Mouse (Mus musculus) kidney, embryonic 16.5 days (tissue): ENCODE measurements around the gene Gm17617. TPM values are rescaled to one million over a fixed set of nuclear protein-coding genes. Genes with fewer than 3 reads are reported as not detected.
A peak's percentile ranks its signal among the peaks of the same experiment; 100 is the strongest.
"Not testable (repeated sequence)": the region's sequence is repeated elsewhere in the genome, so short reads cannot be mapped to it uniquely, and the experiment has no call there.

Experiments used
- ATAC-seq: fragments of 200-750 bp; cut with Nextera tagmentation; 2 replicates; pipeline ENCODE4 v1.8.0; 2017; ENCODE audit warnings: moderate TSS enrichment; ENCODE audit not compliant: low FRiP score, low TSS enrichment
- H3K27ac ChIP-seq: fragments of 300-500 bp; sonication (generic); 2 replicates; pipeline ENCODE4 v1.5.1; 2014; ENCODE audit warnings: low read length
- H3K27me3 ChIP-seq: fragments of 300-500 bp; sonication (generic); 2 replicates; pipeline ENCODE4 v1.6.1; 2014; ENCODE audit warnings: low read length, control low read depth, mixed read lengths; ENCODE audit not compliant: insufficient read depth
- H3K36me3 ChIP-seq: fragments of 300-500 bp; sonication (generic); 2 replicates; pipeline ENCODE4 v1.6.1; 2014; ENCODE audit warnings: low read length, control low read depth, mixed read lengths; ENCODE audit not compliant: insufficient read depth
- H3K4me1 ChIP-seq: fragments of 300-500 bp; sonication (generic); 2 replicates; pipeline ENCODE4 v1.6.1; 2014; ENCODE audit warnings: low read length, control low read depth, mixed read lengths; ENCODE audit not compliant: insufficient read depth
- H3K4me2 ChIP-seq: fragments of 300-500 bp; sonication (generic); replicated peaks from 2 replicates; pipeline ENCODE4 v1.6.1; 2014; ENCODE audit warnings: low read depth, low read length
- H3K4me3 ChIP-seq: fragments of 300-500 bp; sonication (generic); 2 replicates; pipeline ENCODE4 v1.5.1; 2014; ENCODE audit warnings: mild to moderate bottlenecking, low read length
- H3K9ac ChIP-seq: fragments of 300-500 bp; sonication (generic); replicated peaks from 2 replicates; pipeline ENCODE4 v1.6.1; 2014; ENCODE audit warnings: low read length
- H3K9me3 ChIP-seq: fragments of 300-500 bp; sonication (generic); 2 replicates; pipeline ENCODE4 v1.6.1; 2016; ENCODE audit warnings: low read length, control low read depth
- WGBS: fragments of 180-500 bp; shearing (Covaris S2); extraction: QIAGEN DNeasy Blood & Tissue Kit; methylation state at CpG from one replicate; pipeline ENCODE4 v1.1.7; 2014; 5-methylcytosine and 5-hydroxymethylcytosine counted together
- polyA plus RNA-seq: library from polyadenylated mRNA; unstranded; fragments of >200 nt; fragmentation: Nextera tagmentation; extraction: Ambion mirVana; gene quantifications from 2 replicates; pipeline ENCODE4 v1.2.1, GENCODE M21; 2015

The Gm17617 gene
- polyA plus RNA-seq, 1 experiment from 2014 or later, result not detected

- Histone ChIP-seq H3K36me3 (peaks cover 10% of the 10 kb centered on the region), H3K4me1 (peaks cover 13% of the 10 kb centered on the region), H3K9me3 (no peaks in the 10 kb centered on the region), H3K4me2 (no peak overlapping the region), H3K27ac (no peak overlapping the region), H3K27me3 (no peaks in the 10 kb centered on the region), H3K9ac (no peak overlapping the region), H3K4me3 (no peak overlapping the region)
- 74% methylated on average over 2 of the region's 2 CpGs for WGBS
- ATAC-seq, result no peak
Observed at GRCm38 (mm10) chr13:55103351-55103750, 30.0 kb downstream of the Gm17617 start.

GRCm38 (mm10) chr13:55102366-55102765, 31.0 kb downstream of the Gm17617 start:
- Histone ChIP-seq H3K36me3 (0 out of 2 replicates have a peak, but pooled peaks cover under 1% of the 10 kb centered on the region), H3K4me1 (peaks cover 13% of the 10 kb centered on the region), H3K4me3 (no peak overlapping the region), H3K9me3 (no peaks in the 10 kb centered on the region), H3K27ac (no peak overlapping the region), H3K9ac (no peak overlapping the region), H3K4me2 (no peak overlapping the region), H3K27me3 (no peaks in the 10 kb centered on the region)
- WGBS, result 91% methylated on average over 3 of the region's 3 CpGs
- ATAC-seq, result no peak

GRCm38 (mm10) chr13:55101627-55102026, 31.7 kb downstream of the Gm17617 start:
- no peak for ATAC-seq
- H3K4me3 ChIP-seq, result no peak overlapping the region
- no peak overlapping the region for H3K27ac ChIP-seq
- H3K27me3 ChIP-seq, result no peaks in the 10 kb centered on the region
- no peak overlapping the region for H3K9ac ChIP-seq
- peaks cover 13% of the 10 kb centered on the region for H3K4me1 ChIP-seq
- H3K36me3 ChIP-seq, result no peaks in the 10 kb centered on the region
- 90% methylated on average over 11 of the region's 11 CpGs for WGBS
- no peak overlapping the region for H3K4me2 ChIP-seq
- H3K9me3 ChIP-seq, result no peaks in the 10 kb centered on the region

GRCm38 (mm10) chr13:55099726-55100478, 33.4 kb downstream of the Gm17617 start, which contains the start of gene Uimc1:
Gene Uimc1, minus strand, starts transcription at chr13:55100300.
- H3K9ac ChIP-seq, result peak within 1 kb of the TSS; percentile 90
- ATAC-seq, result peak; percentile 92
- no peaks in the 10 kb centered on the region for H3K9me3 ChIP-seq
- no peaks in the 10 kb centered on the region for H3K27me3 ChIP-seq
- peak within 1 kb of the TSS; percentile 91 for H3K27ac ChIP-seq
- peaks cover 7% of the 10 kb centered on the region; the same call in 1 of the 2 replicates for H3K4me1 ChIP-seq
- H3K4me3 ChIP-seq, result peak within 1 kb of the TSS; percentile 80
- H3K4me2 ChIP-seq, result peak within 1 kb of the TSS; percentile 57
- 0% methylated on average over 47 of the region's 81 CpGs for WGBS
- H3K36me3 ChIP-seq, result no peaks in the 10 kb centered on the region

GRCm38 (mm10) chr13:55099066-55099725, 34.2 kb downstream of the Gm17617 start:
- ATAC-seq, result no peak
- Histone ChIP-seq H3K9me3 (no peaks in the 10 kb centered on the region), H3K4me1 (peaks cover 7% of the 10 kb centered on the region; the same call in 1 of the 2 replicates), H3K27me3 (no peaks in the 10 kb centered on the region), H3K9ac (peak overlapping the region; percentile 90), H3K27ac (no peak overlapping the region), H3K36me3 (no peaks in the 10 kb centered on the region), H3K4me3 (peak overlapping the region; percentile 80), H3K4me2 (peak overlapping the region; percentile 57)
- 31% methylated on average over 20 of the region's 20 CpGs for WGBS

GRCm38 (mm10) chr13:55097841-55098240, 35.5 kb downstream of the Gm17617 start:
- not testable (repeated sequence) for H3K4me1 ChIP-seq, H3K9me3 ChIP-seq, H3K4me2 ChIP-seq, H3K27ac ChIP-seq, H3K36me3 ChIP-seq, ATAC-seq, H3K4me3 ChIP-seq, H3K9ac ChIP-seq, H3K27me3 ChIP-seq
- 85% methylated on average over 3 of the region's 3 CpGs for WGBS

- no peak for ATAC-seq
- Histone ChIP-seq H3K27ac (no peak overlapping the region), H3K27me3 (no peaks in the 10 kb centered on the region), H3K36me3 (peaks cover 8% of the 10 kb centered on the region; the same call in 1 of the 2 replicates), H3K4me1 (no peaks in the 10 kb centered on the region), H3K4me3 (no peak overlapping the region), H3K9ac (no peak overlapping the region), H3K4me2 (no peak overlapping the region), H3K9me3 (no peaks in the 10 kb centered on the region)
- WGBS, result 87% methylated on average over 4 of the region's 4 CpGs
Observed at GRCm38 (mm10) chr13:55092588-55092987, 40.8 kb downstream of the Gm17617 start.

Other genes starting within 250 kb of the Gm17617 start
- 2.6 and 2.7 TPM in 2 replicates for gene Unc5a, start 184.1 kb downstream of the Gm17617 start, polyA plus RNA-seq
- gene Hk3, start 112.2 kb downstream of the Gm17617 start, polyA plus RNA-seq, result 1.0 and 1.1 TPM in 2 replicates
- 24.9 and 27.4 TPM in 2 replicates for gene Uimc1, start 33.2 kb downstream of the Gm17617 start, polyA plus RNA-seq
- 19.6 and 22.7 TPM in 2 replicates for gene Zfp346, start 28.2 kb downstream of the Gm17617 start, polyA plus RNA-seq
- gene Fgfr4, start 19.1 kb upstream of the Gm17617 start, polyA plus RNA-seq, result 21.8 and 23.0 TPM in 2 replicates
- gene Nsd1, start 76.2 kb upstream of the Gm17617 start, polyA plus RNA-seq, result 49.6 and 58.6 TPM in 2 replicates
- gene Prelid1, start 187.0 kb upstream of the Gm17617 start, polyA plus RNA-seq, result 511 and 518 TPM in 2 replicates
- gene Rab24, start 188.4 kb upstream of the Gm17617 start, polyA plus RNA-seq, result 91.5 and 95.5 TPM in 2 replicates
- 33.5 and 37.6 TPM in 2 replicates for gene Mxd3, start 196.3 kb upstream of the Gm17617 start, polyA plus RNA-seq
- 127 and 131 TPM in 2 replicates for gene Lman2, start 229.2 kb upstream of the Gm17617 start, polyA plus RNA-seq
- gene Rgs14, start 236.2 kb upstream of the Gm17617 start, polyA plus RNA-seq, result 1.1 and 1.3 TPM in 2 replicates